Mouse (Mus musculus): Measurements from ENCODE around the gene Bok. TPM values are rescaled to one million over a fixed set of nuclear protein-coding genes. Genes with fewer than 3 reads are reported as not detected.
A peak's percentile ranks its signal among the peaks of the same experiment; 100 is the strongest.

Gene Bok
- polyA plus RNA-seq, 1 experiment from 2014 or later: 55.3 TPM

DNA sequence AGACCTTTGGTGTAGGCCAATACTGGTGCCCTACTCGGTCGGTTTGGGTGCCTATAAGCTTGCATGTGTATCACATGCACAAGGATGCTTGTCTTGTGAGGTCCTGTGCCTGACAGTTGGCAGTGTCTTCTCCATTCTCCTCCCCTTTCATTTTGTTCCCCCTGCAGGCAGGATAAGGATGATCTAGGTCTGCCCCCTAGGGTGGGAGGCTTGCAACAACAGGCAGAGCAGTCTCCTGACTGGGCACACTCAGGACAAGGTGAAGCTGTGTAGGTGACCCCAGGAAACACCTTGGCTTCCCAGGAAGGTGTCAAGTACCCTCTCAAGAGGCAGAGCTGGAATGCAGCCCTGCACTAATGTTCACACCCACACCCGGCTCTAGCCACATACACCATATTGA is 41.5 kb downstream of the Bok start:
- Histone ChIP-seq H3K9me3 (no peaks in the 10 kb centered on the region), H3K36me3 (replicated peaks) (peaks cover 26% of the 10 kb centered on the region), H3K4me3 (no peak overlapping the region), H3K27ac (no peak overlapping the region), H3K4me1 (peaks cover 11% of the 10 kb centered on the region), H3K27me3 (ENCODE audit: poor library complexity, severe bottlenecking) (no peaks in the 10 kb centered on the region)
- WGBS: 71% methylated on average over 3 of the region's 3 CpGs
- peak; percentile 26 for DNase-seq (ENCODE audit: extremely low spot score, low spot score)

DNA sequence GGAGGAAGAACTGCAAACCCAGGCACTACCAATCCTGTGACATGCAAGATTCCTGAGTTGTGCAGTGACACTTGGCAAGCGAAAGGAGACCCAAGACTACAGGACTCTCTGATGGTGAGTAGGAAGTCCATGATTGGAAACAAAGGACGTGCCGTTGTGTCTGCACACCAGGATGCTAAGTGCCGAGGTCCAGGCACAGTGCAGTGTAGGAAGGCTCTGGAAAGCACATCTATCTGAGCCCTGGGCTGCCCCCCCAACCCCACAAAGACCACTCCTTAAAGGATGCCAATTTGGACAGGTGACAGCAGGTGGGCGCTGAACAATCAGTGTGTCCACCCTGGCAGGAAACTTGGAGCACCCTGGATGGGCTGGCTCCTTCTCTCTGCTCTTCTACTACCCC is 45.6 kb downstream of the Bok start:
- Histone ChIP-seq H3K4me1 (peaks cover 18% of the 10 kb centered on the region), H3K9me3 (no peaks in the 10 kb centered on the region), H3K36me3 (replicated peaks) (peaks cover 5% of the 10 kb centered on the region), H3K4me3 (no peak overlapping the region), H3K27ac (no peak overlapping the region), H3K27me3 (ENCODE audit: poor library complexity, severe bottlenecking) (no peaks in the 10 kb centered on the region)
- WGBS: 93% methylated on average over 5 of the region's 5 CpGs
- no peak for DNase-seq (ENCODE audit: extremely low spot score, low spot score)

DNA sequence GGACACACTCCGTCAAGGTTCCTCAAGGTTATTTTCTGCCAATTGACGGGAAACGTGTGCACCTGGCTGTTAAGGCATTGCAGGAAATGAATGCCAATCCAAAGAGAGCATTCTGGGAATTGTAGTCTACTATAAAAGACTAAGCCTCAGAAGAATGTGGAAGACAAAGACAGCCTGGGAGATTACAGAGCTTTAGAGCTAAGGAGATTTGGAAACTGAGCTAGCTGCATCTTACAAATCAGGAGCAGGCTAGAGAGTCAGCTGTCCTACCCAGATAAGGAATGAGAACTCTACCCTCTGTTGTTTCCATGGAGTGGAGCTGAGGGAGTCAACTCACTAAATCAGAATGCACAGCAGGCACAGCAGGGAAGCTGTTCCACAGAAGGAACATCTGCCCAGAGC is 46.4 kb downstream of the Bok start:
- H3K27ac ChIP-seq: peak overlapping the region; percentile 35; the same call in 1 of the 2 replicates
- DNase-seq (ENCODE audit: extremely low spot score, low spot score): no peak

DNA sequence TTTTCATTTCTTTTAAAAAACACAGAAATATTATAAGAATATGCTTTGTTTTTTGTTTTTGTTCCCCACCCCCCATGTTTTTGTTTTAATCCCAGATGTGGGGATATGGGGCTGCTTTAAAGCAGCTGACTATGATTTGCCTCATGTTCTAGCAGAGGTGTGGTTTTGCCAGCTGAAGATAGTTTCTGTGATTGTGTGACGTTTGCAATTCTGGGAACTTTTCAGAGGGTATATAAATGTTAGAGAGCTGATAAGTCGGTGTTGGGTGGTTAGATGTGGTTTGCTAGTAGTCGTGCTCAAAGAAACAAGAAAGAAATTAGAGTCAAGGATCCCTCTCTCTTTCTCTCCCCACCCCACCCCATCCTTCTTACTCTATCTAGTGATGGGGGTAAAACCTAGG is 50.4 kb downstream of the Bok start:
- Histone ChIP-seq H3K27ac (no peak overlapping the region), H3K4me3 (no peak overlapping the region), H3K4me1 (peaks cover 18% of the 10 kb centered on the region), H3K9me3 (no peaks in the 10 kb centered on the region), H3K27me3 (ENCODE audit: poor library complexity, severe bottlenecking) (no peaks in the 10 kb centered on the region), H3K36me3 (replicated peaks) (peaks cover 5% of the 10 kb centered on the region)
- no peak for DNase-seq (ENCODE audit: extremely low spot score, low spot score)
- WGBS: 85% methylated on average over 3 of the region's 3 CpGs

More for the DNA sequence above, 46.4 kb downstream of the Bok start:
- WGBS: 4% methylated on average over 3 of the region's 3 CpGs
- peaks cover 18% of the 10 kb centered on the region for H3K4me1 ChIP-seq
- H3K27me3 ChIP-seq (ENCODE audit: poor library complexity, severe bottlenecking): no peaks in the 10 kb centered on the region
- peaks cover 5% of the 10 kb centered on the region for H3K36me3 ChIP-seq (replicated peaks)
- H3K4me3 ChIP-seq: no peak overlapping the region
- H3K9me3 ChIP-seq: no peaks in the 10 kb centered on the region

DNA sequence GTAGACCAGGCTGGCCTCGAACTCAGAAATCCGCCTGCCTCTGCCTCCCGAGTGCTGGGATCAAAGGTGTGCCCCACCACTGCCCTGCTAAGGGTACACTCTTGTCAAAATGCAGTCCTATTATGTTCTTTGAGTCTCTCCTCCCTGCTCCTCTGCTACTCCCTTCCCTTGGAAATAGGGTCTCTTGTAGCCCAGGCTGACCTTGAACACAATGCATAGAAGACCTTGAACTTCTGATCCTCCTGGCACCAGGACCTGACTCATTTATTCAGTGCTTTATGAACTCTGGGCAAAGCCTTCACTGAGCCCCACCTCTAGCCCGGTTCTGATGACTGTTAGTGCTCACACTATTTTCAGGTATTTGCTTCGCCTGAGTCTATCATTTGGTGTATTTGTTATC is 52.3 kb downstream of the Bok start:
- no peaks in the 10 kb centered on the region for H3K4me1 ChIP-seq
- no peak for DNase-seq (ENCODE audit: extremely low spot score, low spot score)
- WGBS: 97% methylated on average over 5 of the region's 5 CpGs

DNA sequence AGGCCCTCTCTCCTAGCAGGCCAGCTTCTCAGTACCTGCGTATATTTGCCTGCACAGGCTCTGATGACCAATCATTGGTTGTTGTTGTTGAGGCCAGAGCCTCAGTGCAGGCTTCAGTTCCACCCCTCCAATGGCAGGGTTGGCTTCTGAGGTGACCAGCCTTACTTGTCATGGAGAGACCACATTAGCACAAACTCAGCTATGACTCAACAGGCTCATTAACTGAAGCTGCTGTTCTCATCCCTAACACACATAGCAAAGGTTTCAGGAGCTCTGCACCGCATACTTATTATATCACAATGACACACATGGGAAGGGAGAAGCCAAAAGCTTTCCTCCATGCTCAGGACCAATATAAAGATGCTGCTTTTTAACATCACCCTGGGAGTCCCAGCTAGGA is 55.2 kb downstream of the Bok start:
- DNase-seq (ENCODE audit: extremely low spot score, low spot score): no peak
- Histone ChIP-seq H3K27me3 (ENCODE audit: poor library complexity, severe bottlenecking) (no peaks in the 10 kb centered on the region), H3K4me3 (no peak overlapping the region), H3K4me1 (no peaks in the 10 kb centered on the region), H3K36me3 (replicated peaks) (peaks cover 27% of the 10 kb centered on the region), H3K27ac (no peak overlapping the region), H3K9me3 (no peaks in the 10 kb centered on the region)
- 94% methylated on average over 2 of the region's 2 CpGs for WGBS

More for the DNA sequence above, 52.3 kb downstream of the Bok start:
- peaks cover 10% of the 10 kb centered on the region for H3K36me3 ChIP-seq (replicated peaks)
- no peaks in the 10 kb centered on the region for H3K9me3 ChIP-seq
- no peaks in the 10 kb centered on the region for H3K27me3 ChIP-seq (ENCODE audit: poor library complexity, severe bottlenecking)
- H3K4me3 ChIP-seq: no peak overlapping the region
- H3K27ac ChIP-seq: no peak overlapping the region

DNA sequence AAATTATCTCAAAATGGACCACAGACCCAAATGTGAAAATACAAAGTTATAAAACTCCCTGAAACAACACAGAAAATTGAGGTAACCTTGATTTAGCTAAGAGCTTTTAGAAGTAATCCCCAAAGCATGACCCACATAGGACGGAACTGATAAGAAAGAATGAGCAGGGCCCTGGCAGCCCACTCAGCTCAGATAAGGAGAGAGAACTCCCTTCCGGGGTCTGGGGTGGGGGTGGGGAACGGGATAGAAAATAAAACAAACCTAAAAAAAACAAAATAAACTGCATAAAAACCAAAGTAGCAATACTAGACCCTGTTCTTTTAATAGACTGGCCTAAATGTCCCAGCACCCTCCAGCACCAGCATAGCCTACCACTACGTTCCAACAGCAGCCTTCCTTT is 56.5 kb downstream of the Bok start:
- H3K4me1 ChIP-seq: no peaks in the 10 kb centered on the region
- no peak overlapping the region for H3K27ac ChIP-seq
- no peaks in the 10 kb centered on the region for H3K27me3 ChIP-seq (ENCODE audit: poor library complexity, severe bottlenecking)
- WGBS: 87% methylated on average over 4 of the region's 4 CpGs
- H3K4me3 ChIP-seq: no peak overlapping the region
- no peaks in the 10 kb centered on the region for H3K9me3 ChIP-seq
- peaks cover 35% of the 10 kb centered on the region for H3K36me3 ChIP-seq (replicated peaks)
- no peak for DNase-seq (ENCODE audit: extremely low spot score, low spot score)

DNA sequence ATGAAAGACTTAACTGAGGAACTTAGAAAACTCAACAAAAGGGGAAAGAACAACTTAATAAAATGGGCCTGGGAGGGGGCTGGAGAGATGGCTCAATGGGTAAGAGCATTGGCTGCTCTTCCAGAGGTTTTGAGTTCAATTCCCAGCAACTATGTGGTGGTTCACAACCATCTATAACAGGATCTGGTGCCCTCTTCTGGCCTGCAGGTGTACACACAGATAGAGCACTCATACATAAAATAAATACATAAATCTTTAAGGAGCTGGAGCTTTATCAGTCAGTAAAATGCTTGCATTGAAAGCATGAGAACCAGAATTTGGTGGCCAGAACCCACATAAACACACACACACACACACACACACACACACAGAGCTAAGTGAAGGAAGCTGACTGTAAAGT is 57.5 kb downstream of the Bok start:
- no peaks in the 10 kb centered on the region for H3K27me3 ChIP-seq (ENCODE audit: poor library complexity, severe bottlenecking)
- no peak overlapping the region for H3K27ac ChIP-seq
- H3K9me3 ChIP-seq: no peaks in the 10 kb centered on the region
- no peak overlapping the region for H3K4me3 ChIP-seq
- DNase-seq (ENCODE audit: extremely low spot score, low spot score): no peak
- no peaks in the 10 kb centered on the region for H3K4me1 ChIP-seq
- peaks cover 38% of the 10 kb centered on the region for H3K36me3 ChIP-seq (replicated peaks)

Other genes starting within 250 kb of the Bok start
- gene Hdlbp, start 206.8 kb upstream of the Bok start, polyA plus RNA-seq (2016; fragmentation: Nextera tagmentation; extraction: Ambion mirVana): 116 and 119 TPM in 2 replicates
- 3.7 and 4.8 TPM in 2 replicates for gene Farp2, start 173.6 kb upstream of the Bok start, polyA plus RNA-seq (2016; fragmentation: Nextera tagmentation; extraction: Ambion mirVana)
- 156 and 166 TPM in 2 replicates for gene Stk25, start 27.0 kb upstream of the Bok start, polyA plus RNA-seq (2016; fragmentation: Nextera tagmentation; extraction: Ambion mirVana)
- gene Atg4b, start 65.8 kb downstream of the Bok start, polyA plus RNA-seq (2016; fragmentation: Nextera tagmentation; extraction: Ambion mirVana): 82.4 and 90.2 TPM in 2 replicates
- 48.2 and 48.8 TPM in 2 replicates for gene Thap4, start 69.2 kb downstream of the Bok start, polyA plus RNA-seq (2016; fragmentation: Nextera tagmentation; extraction: Ambion mirVana)
- 278 and 306 TPM in 2 replicates for gene Dtymk, start 116.3 kb downstream of the Bok start, polyA plus RNA-seq (2016; fragmentation: Nextera tagmentation; extraction: Ambion mirVana)
- gene Ing5, start 118.3 kb downstream of the Bok start, polyA plus RNA-seq (2016; fragmentation: Nextera tagmentation; extraction: Ambion mirVana): 30.7 and 32.9 TPM in 2 replicates
- 13.3 and 16.0 TPM in 2 replicates for gene D2hgdh, start 139.2 kb downstream of the Bok start, polyA plus RNA-seq (2016; fragmentation: Nextera tagmentation; extraction: Ambion mirVana)
- not detected in 2 replicates for gene Gal3st2, start 175.6 kb downstream of the Bok start, polyA plus RNA-seq (2016; fragmentation: Nextera tagmentation; extraction: Ambion mirVana)
- not detected in 2 replicates for gene Gal3st2b, start 232.7 kb downstream of the Bok start, polyA plus RNA-seq (2016; fragmentation: Nextera tagmentation; extraction: Ambion mirVana)